Mouse (Mus musculus): ENCODE data around the gene Camta1.

DNA sequence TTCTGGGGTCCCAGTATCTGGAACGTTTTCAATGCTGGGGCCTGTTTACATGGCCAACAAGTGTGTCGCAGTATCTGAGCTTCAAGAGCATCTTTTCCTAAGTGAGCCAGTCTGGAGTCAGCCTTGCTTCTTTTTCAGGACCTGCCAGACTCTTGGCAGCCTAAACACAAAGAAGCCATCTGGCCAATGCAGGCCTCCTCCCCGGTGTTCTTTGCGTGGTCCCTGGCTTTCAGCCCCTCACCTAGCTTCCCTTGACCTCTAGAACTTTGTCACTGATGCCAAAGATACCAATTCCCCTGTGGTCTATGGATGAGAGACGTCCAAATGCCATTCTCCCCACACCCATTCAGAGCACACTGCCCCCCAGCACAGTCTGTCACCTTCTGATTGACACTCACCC, 289.0 kb downstream of the Camta1 start:
- TF ChIP-seq EP300 (optimal IDR thresholded peaks at IDR 0.05) (no peak), CTCF (IDR thresholded peaks at IDR 0.05; ENCODE audit: low read depth) (no peak)

Measured in stomach, postnatal 0 days (tissue).